Mouse (Mus musculus) forebrain, postnatal 0 days (tissue): ENCODE data around the gene Tbxa2r. TPM values are rescaled to one million over a fixed set of nuclear protein-coding genes. Genes with fewer than 3 reads are reported as not detected.

Source experiments
- ATAC-seq: fragments of 200-750 bp; cut with Nextera tagmentation; 2 replicates; pipeline ENCODE4 v1.8.0; 2017; ENCODE audit warnings: mild to moderate bottlenecking, moderate library complexity
- DNase-seq: peaks from one replicate; pipeline ENCODE4 v3.0.0-alpha.2; 2015
- H3K27ac ChIP-seq: fragments of 300-500 bp; sonication (generic); 2 replicates; pipeline ENCODE4 v1.5.1; 2014; ENCODE audit warnings: low read depth, mild to moderate bottlenecking, antibody characterized with exemption, low read length, moderate library complexity, mixed read lengths
- H3K27me3 ChIP-seq: fragments of 300-500 bp; sonication (generic); 2 replicates; pipeline ENCODE4 v1.6.1; 2014; ENCODE audit warnings: mild to moderate bottlenecking, low read length, mixed read lengths; ENCODE audit not compliant: insufficient read depth
- H3K36me3 ChIP-seq: fragments of 300-500 bp; sonication (generic); 2 replicates; pipeline ENCODE4 v1.6.1; 2014; ENCODE audit warnings: mild to moderate bottlenecking, moderate library complexity; ENCODE audit not compliant: insufficient read depth
- H3K4me1 ChIP-seq: fragments of 300-500 bp; sonication (generic); 2 replicates; pipeline ENCODE4 v1.6.1; 2014; ENCODE audit warnings: antibody characterized with exemption; ENCODE audit not compliant: insufficient read depth
- H3K4me2 ChIP-seq: fragments of 300-500 bp; sonication (generic); 2 replicates; pipeline ENCODE4 v1.6.1; 2014; ENCODE audit warnings: low read depth, mild to moderate bottlenecking, moderate library complexity
- H3K4me3 ChIP-seq: fragments of 300-500 bp; sonication (generic); 2 replicates; pipeline ENCODE4 v1.5.1; 2014; ENCODE audit warnings: low read depth, low read length, mixed read lengths
- H3K9ac ChIP-seq: fragments of 300-500 bp; sonication (generic); 2 replicates; pipeline ENCODE4 v1.6.1; 2014; ENCODE audit warnings: mild to moderate bottlenecking
- H3K9me3 ChIP-seq: fragments of 300-500 bp; sonication (generic); 2 replicates; pipeline ENCODE4 v1.6.1; 2016; ENCODE audit warnings: low read length
- CTCF ChIP-seq: sonication (generic); IDR thresholded peaks from 2 replicates; pipeline ENCODE4 v1.5.1; 2016; ENCODE audit warnings: antibody characterized with exemption, control low read depth, low read depth
- WGBS: fragments of 180-500 bp; shearing (Covaris S2); extraction: QIAGEN DNeasy Blood & Tissue Kit; methylation state at CpG from one replicate; pipeline ENCODE4 v1.1.7; 2014; 5-methylcytosine and 5-hydroxymethylcytosine counted together
- polyA plus RNA-seq: library from polyadenylated mRNA; unstranded; fragments of >200 nt; fragmentation: Nextera tagmentation; extraction: Ambion mirVana; gene quantifications from 2 replicates; pipeline ENCODE4 v1.2.1, GENCODE M21; 2015
- total RNA-seq: library from RNA; depleted of rRNA; stranded (reverse); fragments of >200 nt; gene quantifications from 2 replicates; pipeline ENCODE4 v1.2.3, GENCODE M21; 2014

The Tbxa2r gene
- total and polyA plus RNA-seq, 2 experiments from 2014 or later, result 3.3 to 3.9 TPM

DNA sequence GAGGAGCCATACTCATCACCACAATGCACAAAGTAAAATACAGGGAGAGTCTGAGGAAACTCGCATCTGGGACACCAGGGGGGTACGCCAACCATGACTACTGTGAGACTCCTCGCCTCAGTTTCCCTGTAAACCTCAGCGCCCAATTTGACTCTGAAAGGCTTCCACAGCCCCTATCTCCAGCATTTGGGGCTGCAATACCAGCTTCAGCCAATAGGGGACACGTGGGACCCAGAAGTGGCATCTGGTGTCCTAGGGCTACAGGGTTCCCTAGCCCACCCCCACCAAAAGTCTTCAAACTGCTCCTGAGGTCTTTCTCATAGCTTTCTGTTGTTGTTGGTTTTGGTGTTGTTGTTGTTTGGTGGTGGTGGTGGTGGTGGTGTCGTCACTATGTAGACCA lies 39.9 kb upstream of the Tbxa2r start:
- Histone ChIP-seq H3K9ac (no peak overlapping the region), H3K36me3 (no peaks in the 10 kb centered on the region), H3K4me2 (no peak overlapping the region), H3K27me3 (no peaks in the 10 kb centered on the region), H3K4me1 (no peaks in the 10 kb centered on the region), H3K9me3 (no peaks in the 10 kb centered on the region), H3K27ac (no peak overlapping the region), H3K4me3 (no peak overlapping the region)
- WGBS, result 42% methylated on average over 6 of the region's 6 CpGs
- TF ChIP-seq CTCF, result peak; percentile 69
- DNase-seq, result no peak
- no peak for ATAC-seq

DNA sequence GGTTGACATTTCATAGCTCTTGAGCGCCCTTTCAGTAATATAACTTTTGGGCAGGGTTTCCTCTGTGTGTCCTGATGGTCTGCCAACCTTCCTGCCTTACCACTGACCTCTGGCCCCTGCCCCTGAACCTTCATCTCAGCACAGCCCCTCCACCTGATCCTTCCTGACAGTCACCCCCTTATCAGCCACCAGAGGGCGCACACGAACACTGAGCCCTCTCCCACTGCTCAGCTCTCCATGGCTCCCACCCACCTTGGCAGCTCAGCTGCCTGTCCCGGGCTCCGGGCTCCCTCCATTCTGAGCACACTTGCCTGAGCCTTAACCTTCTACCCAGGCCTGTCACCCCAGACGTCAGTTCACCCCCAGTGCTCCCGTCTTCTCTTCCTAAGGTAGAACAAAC lies 39.3 kb upstream of the Tbxa2r start:
- no peaks in the 10 kb centered on the region for H3K27me3 ChIP-seq
- ATAC-seq (no peak), DNase-seq (peak; percentile 81)
- no peak overlapping the region; the same call in 1 of the 2 replicates for H3K4me2 ChIP-seq
- no peak overlapping the region for H3K9ac ChIP-seq
- WGBS, result 0% methylated on average over 7 of the region's 7 CpGs
- no peaks in the 10 kb centered on the region for H3K9me3 ChIP-seq
- no peaks in the 10 kb centered on the region for H3K36me3 ChIP-seq
- peaks cover 4% of the 10 kb centered on the region; the same call in 1 of the 2 replicates for H3K4me1 ChIP-seq
- TF ChIP-seq CTCF, result peak; percentile 94
- no peak overlapping the region for H3K4me3 ChIP-seq
- H3K27ac ChIP-seq, result no peak overlapping the region

DNA sequence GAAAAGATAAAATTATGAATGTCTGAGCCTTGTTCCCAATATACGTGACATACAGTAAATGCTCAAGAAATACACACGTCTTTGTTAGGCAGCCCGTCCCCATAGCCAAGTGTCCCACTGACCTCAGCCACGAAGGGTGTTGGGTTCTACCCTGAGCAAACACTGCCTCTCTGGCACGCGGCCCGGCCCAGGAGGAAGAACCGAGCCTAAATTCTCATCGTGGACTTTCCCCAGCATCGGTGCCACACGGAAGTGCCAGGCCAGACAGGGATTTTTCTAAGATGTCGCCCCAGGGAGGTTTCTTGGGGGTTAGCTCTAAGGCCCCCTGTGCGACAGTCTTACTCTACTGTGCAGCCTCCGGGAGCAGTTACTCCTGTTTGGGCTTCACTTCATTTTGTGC lies 38.7 kb upstream of the Tbxa2r start:
- Histone ChIP-seq H3K4me1 (peaks cover 9% of the 10 kb centered on the region), H3K36me3 (no peaks in the 10 kb centered on the region), H3K27ac (no peak overlapping the region), H3K9me3 (no peaks in the 10 kb centered on the region), H3K9ac (no peak overlapping the region), H3K4me3 (no peak overlapping the region), H3K27me3 (no peaks in the 10 kb centered on the region), H3K4me2 (no peak overlapping the region)
- no peak for TF ChIP-seq CTCF
- ATAC-seq, result no peak
- WGBS, result 58% methylated on average over 14 of the region's 14 CpGs
- DNase-seq, result no peak

DNA sequence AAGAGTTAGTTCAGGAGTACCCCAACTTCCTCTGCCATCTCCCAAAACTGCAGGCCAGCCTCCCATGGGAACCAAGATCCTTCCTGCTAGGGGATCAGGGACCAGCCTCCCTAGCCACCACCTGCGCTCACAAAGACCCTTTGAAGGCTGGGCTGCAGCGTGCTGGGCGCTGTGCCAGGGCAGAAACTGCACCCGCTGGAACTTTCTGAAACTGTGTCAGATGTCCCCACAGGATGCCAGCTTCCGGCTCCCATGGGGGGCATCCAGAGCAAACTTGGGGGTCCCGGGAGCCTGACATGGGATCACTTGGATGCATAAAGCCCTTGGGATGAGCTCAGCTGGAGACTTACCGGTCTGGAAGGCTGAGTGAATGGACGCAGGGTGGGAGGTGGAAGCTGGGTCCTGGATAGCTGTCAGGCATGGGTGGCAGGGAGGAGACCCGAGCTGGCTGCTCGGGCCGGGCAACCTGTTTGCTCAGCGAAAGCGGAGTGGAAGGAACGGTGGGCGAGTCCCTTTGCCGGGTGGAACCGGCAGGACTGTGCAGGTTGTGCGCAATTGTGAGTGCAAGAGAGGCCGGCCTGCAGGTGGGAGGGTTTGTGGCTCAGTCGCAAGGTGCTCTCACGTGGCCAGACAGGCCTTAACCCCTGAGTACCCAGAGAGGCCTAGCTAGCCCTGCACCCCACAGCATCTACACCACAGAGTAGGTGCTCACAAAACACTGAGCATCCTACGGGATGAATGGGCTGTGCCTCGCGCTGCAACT lies 37.7 kb upstream of the Tbxa2r start:
- Histone ChIP-seq H3K36me3 (no peaks in the 10 kb centered on the region), H3K9ac (no peak overlapping the region), H3K4me2 (no peak overlapping the region), H3K27ac (no peak overlapping the region), H3K9me3 (no peaks in the 10 kb centered on the region), H3K4me3 (no peak overlapping the region), H3K27me3 (no peaks in the 10 kb centered on the region), H3K4me1 (peaks cover 10% of the 10 kb centered on the region)
- TF ChIP-seq CTCF, result no peak
- DNase-seq, result no peak
- no peak for ATAC-seq
- WGBS, result 12% methylated on average over 24 of the region's 24 CpGs

DNA sequence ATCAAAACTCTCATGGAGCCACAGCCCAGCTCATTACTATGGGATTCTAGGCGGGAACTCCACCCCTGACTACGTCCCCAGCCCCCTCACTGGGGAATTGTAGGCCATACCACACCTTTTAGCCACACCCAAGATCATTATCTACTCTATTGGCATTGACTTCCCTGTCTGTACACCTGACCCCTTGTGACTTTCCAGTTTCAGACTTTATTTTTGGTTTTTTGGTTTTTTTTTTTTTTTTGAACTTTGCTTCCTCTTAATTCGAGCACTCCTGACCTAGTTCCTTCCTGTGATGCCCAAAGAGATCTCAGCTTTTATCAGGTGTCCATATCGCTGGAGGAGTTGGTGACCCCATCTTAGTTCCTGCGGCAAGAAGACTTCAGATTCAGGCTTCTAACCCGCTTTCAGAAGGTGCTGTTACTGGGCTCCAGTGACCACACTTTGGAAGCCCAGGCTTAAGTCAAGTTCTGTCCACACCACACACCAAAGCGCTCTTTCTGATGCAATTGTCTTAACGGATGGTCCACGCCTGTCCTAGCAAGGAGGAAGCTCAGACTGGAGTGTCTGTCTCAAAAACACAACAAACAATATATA lies 36.9 kb upstream of the Tbxa2r start, which contains the start of gene Tjp3:
Gene Tjp3, minus strand, starts transcription at position 71 of the 594 bp plus-strand sequence.
- DNase-seq (no peak), ATAC-seq (no peak)
- Histone ChIP-seq H3K9ac (no peak within 1 kb of the TSS), H3K4me3 (no peak within 1 kb of the TSS), H3K27ac (no peak within 1 kb of the TSS), H3K9me3 (no peaks in the 10 kb centered on the region), H3K36me3 (no peaks in the 10 kb centered on the region), H3K4me1 (peaks cover 10% of the 10 kb centered on the region), H3K4me2 (no peak within 1 kb of the TSS), H3K27me3 (no peaks in the 10 kb centered on the region)
- 75% methylated on average over 9 of the region's 9 CpGs for WGBS
- no peak for TF ChIP-seq CTCF

DNA sequence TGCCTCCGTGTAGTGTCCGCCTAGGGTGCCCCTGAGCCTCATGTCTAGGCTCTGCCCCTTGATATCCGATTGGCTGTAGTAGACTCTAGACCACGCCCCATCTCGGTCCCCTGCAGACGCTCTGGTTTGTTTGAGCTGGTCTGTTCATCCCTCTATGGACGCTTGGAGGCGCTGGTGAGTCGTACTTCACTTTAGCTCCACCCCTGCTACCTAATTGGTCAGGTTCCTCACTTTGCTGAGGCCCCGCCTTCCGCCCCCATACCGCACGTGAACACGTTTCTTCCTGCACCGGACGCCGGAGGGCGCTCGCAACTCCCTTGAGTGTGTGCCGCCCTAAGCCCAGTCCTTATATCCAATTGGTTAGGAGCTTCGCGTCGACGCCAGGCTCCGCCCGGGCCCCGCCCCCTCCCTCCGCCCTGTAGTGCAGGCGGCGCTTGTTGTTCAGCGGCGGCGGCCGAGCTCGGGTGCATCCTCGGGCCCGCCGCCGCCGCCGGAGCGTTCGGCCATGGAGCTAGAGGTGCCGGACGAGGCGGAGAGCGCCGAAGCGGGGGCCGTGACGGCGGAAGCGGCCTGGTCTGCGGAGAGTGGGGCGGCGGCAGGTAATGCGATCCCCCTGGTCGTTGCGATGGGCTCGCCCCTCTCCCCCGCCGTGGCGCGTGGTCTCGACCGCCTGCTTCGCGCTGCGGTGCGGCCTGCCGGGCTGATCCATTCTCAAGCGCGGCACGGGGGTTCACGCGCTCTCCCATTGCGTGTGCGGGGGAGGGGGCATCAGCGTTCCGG lies 35.8 kb upstream of the Tbxa2r start, which contains the start of gene Pip5k1c:
Gene Pip5k1c, plus strand, starts transcription at position 410 of the 780 bp plus-strand sequence.
- Histone ChIP-seq H3K9me3 (no peaks in the 10 kb centered on the region), H3K4me2 (peak within 1 kb of the TSS; percentile 75), H3K27me3 (no peaks in the 10 kb centered on the region), H3K9ac (peak within 1 kb of the TSS; percentile 85), H3K36me3 (no peaks in the 10 kb centered on the region), H3K4me1 (peaks cover 10% of the 10 kb centered on the region), H3K27ac (peak within 1 kb of the TSS; percentile 88), H3K4me3 (peak within 1 kb of the TSS; percentile 68)
- TF ChIP-seq CTCF, result peak; percentile 90
- DNase-seq, result peak; percentile 100
- ATAC-seq, result peak; percentile 96
- WGBS, result 2% methylated on average over 75 of the region's 80 CpGs
